Mouse (Mus musculus) midbrain, embryonic 15.5 days (tissue): ENCODE results near the gene Foxp1. TPM values are rescaled to one million over a fixed set of nuclear protein-coding genes. Genes with fewer than 3 reads are reported as not detected.

Experiments
- ATAC-seq: fragments of 200-750 bp; cut with Nextera tagmentation; replicated peaks from 2 replicates; pipeline ENCODE4 v1.8.0; 2017; ENCODE audit warnings: moderate TSS enrichment
- H3K27ac ChIP-seq: fragments of 300-500 bp; sonication (generic); 2 replicates; pipeline ENCODE4 v1.5.1; 2015; ENCODE audit warnings: mild to moderate bottlenecking, inconsistent platforms
- H3K27me3 ChIP-seq: fragments of 300-500 bp; sonication (generic); replicated peaks from 2 replicates; pipeline ENCODE4 v1.6.1; 2015; ENCODE audit warnings: inconsistent platforms
- H3K36me3 ChIP-seq: fragments of 300-500 bp; sonication (generic); replicated peaks from 2 replicates; pipeline ENCODE4 v1.6.1; 2015; ENCODE audit warnings: inconsistent platforms
- H3K4me1 ChIP-seq: fragments of 300-500 bp; sonication (generic); 2 replicates; pipeline ENCODE4 v1.6.1; 2015; ENCODE audit warnings: inconsistent platforms
- H3K4me2 ChIP-seq: fragments of 300-500 bp; sonication (generic); 2 replicates; pipeline ENCODE4 v1.6.1; 2015; ENCODE audit warnings: inconsistent platforms, mild to moderate bottlenecking, moderate library complexity
- H3K4me3 ChIP-seq: fragments of 300-500 bp; sonication (generic); 2 replicates; pipeline ENCODE4 v1.5.1; 2015; ENCODE audit warnings: mild to moderate bottlenecking, inconsistent platforms
- H3K9ac ChIP-seq: fragments of 300-500 bp; sonication (generic); 2 replicates; pipeline ENCODE4 v1.6.1; 2015; ENCODE audit warnings: mild to moderate bottlenecking, inconsistent platforms
- H3K9me3 ChIP-seq: fragments of 300-500 bp; sonication (generic); 2 replicates; pipeline ENCODE4 v1.6.1; 2016; ENCODE audit warnings: inconsistent platforms
- WGBS: fragments of 180-500 bp; shearing (Covaris S2); methylation state at CpG from one replicate; pipeline ENCODE4 v1.1.7; 2015; ENCODE audit warnings: mixed read lengths; 5-methylcytosine and 5-hydroxymethylcytosine counted together
- polyA plus RNA-seq: library from polyadenylated mRNA; unstranded; fragments of >200 nt; fragmentation: Nextera tagmentation; extraction: Ambion mirVana; gene quantifications from 2 replicates; pipeline ENCODE4 v1.2.1, GENCODE M21; 2015

The Foxp1 gene
- polyA plus RNA-seq, 1 experiment from 2014 or later, result 84.1 TPM

DNA sequence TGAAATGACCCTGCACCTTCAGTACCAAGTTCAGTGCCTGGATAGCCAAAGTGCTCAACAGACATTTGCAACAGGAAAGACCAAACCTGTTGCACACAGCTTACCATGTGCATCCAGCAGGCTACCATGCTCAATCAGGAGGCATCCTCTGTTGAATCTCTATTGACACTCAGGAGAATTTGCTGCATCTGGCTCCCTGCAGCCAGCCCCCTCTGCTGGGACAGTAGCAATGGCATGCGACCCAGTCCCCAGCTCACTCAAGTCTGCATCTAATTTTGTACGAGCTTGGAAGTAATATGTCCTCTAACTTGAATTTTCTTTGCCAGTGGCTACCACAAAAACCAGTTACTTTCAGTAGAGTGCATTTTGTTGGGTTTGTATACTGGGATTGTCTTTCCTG is 168.2 kb downstream of the Foxp1 start:
- no peak overlapping the region for H3K27ac ChIP-seq
- H3K36me3 ChIP-seq, result no peaks in the 10 kb centered on the region
- ATAC-seq, result no peak
- no peak overlapping the region for H3K9ac ChIP-seq
- H3K4me1 ChIP-seq, result no peaks in the 10 kb centered on the region
- H3K4me3 ChIP-seq, result no peak overlapping the region
- no peak overlapping the region for H3K4me2 ChIP-seq
- 72% methylated on average over 2 of the region's 2 CpGs for WGBS
- no peaks in the 10 kb centered on the region for H3K9me3 ChIP-seq
- no peaks in the 10 kb centered on the region for H3K27me3 ChIP-seq

DNA sequence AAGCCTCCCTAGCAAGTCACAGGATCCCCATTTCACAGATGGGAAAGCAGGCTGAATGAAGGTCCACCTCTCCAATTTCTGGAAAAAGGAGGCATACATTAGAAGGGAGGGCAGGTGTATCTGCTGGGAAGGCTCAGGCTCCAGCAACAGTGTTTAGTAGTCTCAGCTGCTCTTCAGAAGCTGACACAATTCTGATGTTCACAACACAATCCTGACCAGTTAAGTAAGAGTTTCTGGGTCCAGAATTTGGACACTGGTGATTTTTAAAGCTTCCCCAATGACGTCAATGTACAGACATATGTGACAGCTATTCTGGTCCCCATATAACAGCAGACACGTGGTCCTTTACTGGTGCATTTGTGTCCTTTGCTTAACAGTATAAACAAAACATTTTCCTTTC is 169.1 kb downstream of the Foxp1 start:
- H3K4me1 ChIP-seq, result no peaks in the 10 kb centered on the region
- no peak overlapping the region for H3K4me2 ChIP-seq
- 86% methylated on average over 2 of the region's 2 CpGs for WGBS
- no peaks in the 10 kb centered on the region for H3K9me3 ChIP-seq
- no peaks in the 10 kb centered on the region for H3K36me3 ChIP-seq
- no peaks in the 10 kb centered on the region for H3K27me3 ChIP-seq
- no peak overlapping the region for H3K9ac ChIP-seq
- no peak for ATAC-seq
- no peak overlapping the region for H3K4me3 ChIP-seq
- no peak overlapping the region for H3K27ac ChIP-seq

DNA sequence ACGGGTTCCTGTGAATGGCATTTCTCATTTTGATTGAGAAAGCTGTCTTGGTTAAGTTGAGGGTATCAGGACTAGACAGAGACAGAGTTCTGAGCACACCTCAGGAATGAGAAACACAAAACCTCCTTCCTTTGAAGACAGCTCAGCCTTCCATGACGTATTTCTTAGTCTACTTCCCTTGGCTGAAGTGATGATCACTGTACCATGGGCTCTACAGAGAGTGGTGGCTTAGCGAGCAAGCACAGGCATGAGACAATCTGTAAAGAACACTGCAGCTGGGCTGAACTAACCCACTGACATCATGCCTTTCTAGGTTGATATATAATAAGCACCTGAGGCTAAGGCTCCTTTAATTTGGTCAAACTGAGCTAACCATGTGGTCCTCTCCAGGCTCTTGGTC is 172.0 kb downstream of the Foxp1 start:
- Histone ChIP-seq H3K4me1 (no peaks in the 10 kb centered on the region), H3K9me3 (no peaks in the 10 kb centered on the region), H3K36me3 (no peaks in the 10 kb centered on the region), H3K27ac (no peak overlapping the region), H3K4me3 (no peak overlapping the region), H3K4me2 (no peak overlapping the region), H3K27me3 (no peaks in the 10 kb centered on the region), H3K9ac (no peak overlapping the region)
- ATAC-seq, result no peak
- WGBS, result 91% methylated on average over 3 of the region's 3 CpGs

DNA sequence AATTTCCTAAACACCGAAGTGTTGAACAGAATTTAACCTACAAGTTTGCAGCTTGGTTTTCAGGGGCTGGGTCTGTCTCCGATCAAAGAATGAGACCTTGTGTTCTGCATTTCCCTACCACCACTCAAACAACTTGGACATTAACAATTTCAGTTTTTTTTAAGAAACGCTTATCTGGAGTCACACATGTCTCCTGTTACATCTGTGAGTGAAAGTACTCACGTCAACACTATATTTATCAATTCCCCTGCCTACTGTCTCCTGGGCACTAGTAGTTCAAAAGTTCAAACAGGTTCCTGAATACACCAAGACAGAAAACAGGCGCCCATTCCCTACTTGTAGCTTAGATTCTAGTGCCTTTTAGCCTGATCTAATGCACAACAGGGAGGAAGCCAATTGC is 172.4 kb downstream of the Foxp1 start:
- no peak overlapping the region for H3K4me2 ChIP-seq
- H3K36me3 ChIP-seq, result no peaks in the 10 kb centered on the region
- no peaks in the 10 kb centered on the region for H3K4me1 ChIP-seq
- no peak overlapping the region for H3K4me3 ChIP-seq
- no peak overlapping the region for H3K9ac ChIP-seq
- no peaks in the 10 kb centered on the region for H3K9me3 ChIP-seq
- H3K27ac ChIP-seq, result no peak overlapping the region
- H3K27me3 ChIP-seq, result no peaks in the 10 kb centered on the region
- ATAC-seq, result no peak
- 90% methylated on average over 5 of the region's 5 CpGs for WGBS

DNA sequence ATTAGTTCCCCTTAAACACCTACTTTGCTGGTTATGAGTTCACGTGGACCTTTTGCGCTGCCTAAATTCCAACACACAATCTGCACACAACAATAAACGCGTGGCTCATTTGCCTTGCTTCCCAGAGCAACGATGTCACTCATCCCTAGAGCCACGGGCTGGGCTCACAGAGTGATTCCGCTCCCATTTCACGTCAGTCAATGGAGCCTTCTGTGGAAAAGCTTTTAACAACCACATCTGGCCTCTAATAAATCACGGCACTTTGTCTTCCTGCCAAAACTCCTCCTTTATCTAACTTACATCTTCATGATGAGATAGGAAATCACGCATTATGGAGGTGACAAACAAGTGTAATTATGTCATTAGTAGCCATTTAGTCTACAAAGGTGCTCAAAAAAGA is 174.7 kb downstream of the Foxp1 start:
- ATAC-seq, result no peak

DNA sequence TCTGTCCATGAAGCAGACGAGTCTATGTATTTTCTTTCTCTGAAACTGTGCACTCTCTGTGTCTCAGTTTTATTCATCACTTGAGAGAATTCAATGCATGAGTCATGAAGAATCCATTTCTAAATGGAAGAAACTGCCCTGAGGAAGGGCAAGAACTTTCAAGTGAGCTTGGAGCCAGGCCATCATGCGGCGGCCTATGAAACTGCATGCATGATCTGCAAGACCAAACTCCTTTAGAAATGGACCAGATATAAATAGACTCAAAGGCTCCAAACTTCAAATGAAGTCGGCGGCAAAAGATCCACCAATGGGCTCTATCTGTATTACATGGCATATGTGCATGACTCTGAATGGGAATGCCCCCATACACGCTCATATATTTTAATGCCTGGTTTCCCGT is 177.6 kb downstream of the Foxp1 start:
- no peaks in the 10 kb centered on the region for H3K27me3 ChIP-seq
- no peaks in the 10 kb centered on the region for H3K36me3 ChIP-seq
- ATAC-seq, result no peak
- WGBS, result 97% methylated on average over 7 of the region's 7 CpGs
- H3K4me1 ChIP-seq, result no peaks in the 10 kb centered on the region
- no peak overlapping the region for H3K4me3 ChIP-seq
- no peak overlapping the region for H3K9ac ChIP-seq
- H3K4me2 ChIP-seq, result no peak overlapping the region
- H3K9me3 ChIP-seq, result no peaks in the 10 kb centered on the region
- H3K27ac ChIP-seq, result no peak overlapping the region

More for the DNA sequence above, 174.7 kb downstream of the Foxp1 start:
- no peaks in the 10 kb centered on the region for H3K27me3 ChIP-seq
- H3K4me2 ChIP-seq, result no peak overlapping the region
- WGBS, result 57% methylated on average over 10 of the region's 10 CpGs
- no peak overlapping the region for H3K4me3 ChIP-seq
- H3K9me3 ChIP-seq, result no peaks in the 10 kb centered on the region
- H3K36me3 ChIP-seq, result no peaks in the 10 kb centered on the region
- no peak overlapping the region for H3K9ac ChIP-seq
- no peak overlapping the region for H3K27ac ChIP-seq
- no peaks in the 10 kb centered on the region for H3K4me1 ChIP-seq

DNA sequence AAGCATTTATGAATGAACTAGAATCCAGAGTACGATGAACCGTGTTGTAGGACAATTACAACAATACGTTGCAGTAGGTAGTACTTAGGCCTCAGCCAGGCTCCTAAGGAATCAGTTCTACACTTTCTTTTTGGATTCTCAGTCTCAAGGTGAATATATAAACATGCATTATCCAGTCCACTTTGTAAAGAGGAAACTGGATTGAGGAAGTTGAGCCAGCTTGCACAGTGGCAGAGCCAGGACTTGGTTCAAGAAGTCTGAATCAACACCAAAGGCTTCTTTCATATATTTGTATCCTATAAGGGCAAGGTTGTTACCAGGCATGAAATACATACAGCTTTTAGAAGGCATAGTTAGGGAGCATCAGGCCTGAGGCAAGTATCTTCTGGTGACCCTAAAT is 178.2 kb downstream of the Foxp1 start:
- Histone ChIP-seq H3K36me3 (no peaks in the 10 kb centered on the region), H3K9ac (no peak overlapping the region), H3K27me3 (no peaks in the 10 kb centered on the region), H3K9me3 (no peaks in the 10 kb centered on the region), H3K27ac (no peak overlapping the region), H3K4me2 (no peak overlapping the region), H3K4me1 (peaks cover 2% of the 10 kb centered on the region), H3K4me3 (no peak overlapping the region)
- ATAC-seq, result no peak
- WGBS, result 96% methylated on average over 3 of the region's 3 CpGs

DNA sequence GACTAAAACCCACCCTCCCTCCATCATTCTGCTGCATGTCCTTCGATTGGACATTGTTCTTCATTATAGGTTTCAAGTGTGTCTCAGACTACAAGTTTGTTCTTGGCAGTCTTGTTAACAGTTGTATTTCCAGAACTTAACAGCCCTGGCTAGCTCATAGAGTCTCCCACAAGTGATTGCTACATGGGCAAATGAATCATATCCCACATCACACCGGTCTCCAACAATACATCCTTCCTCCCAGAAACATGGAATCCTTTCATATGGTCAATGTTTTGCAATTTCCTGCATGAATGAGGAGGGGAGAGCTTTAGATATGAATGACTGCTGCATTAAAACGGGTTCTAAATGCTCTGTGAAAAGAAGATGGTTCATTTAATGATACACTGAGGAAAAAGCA is 178.7 kb downstream of the Foxp1 start:
- Histone ChIP-seq H3K9me3 (no peaks in the 10 kb centered on the region), H3K4me3 (no peak overlapping the region), H3K27me3 (no peaks in the 10 kb centered on the region), H3K9ac (no peak overlapping the region), H3K4me2 (no peak overlapping the region), H3K4me1 (peaks cover 6% of the 10 kb centered on the region), H3K27ac (no peak overlapping the region), H3K36me3 (no peaks in the 10 kb centered on the region)
- ATAC-seq, result no peak
- 89% methylated on average over 3 of the region's 3 CpGs for WGBS

DNA sequence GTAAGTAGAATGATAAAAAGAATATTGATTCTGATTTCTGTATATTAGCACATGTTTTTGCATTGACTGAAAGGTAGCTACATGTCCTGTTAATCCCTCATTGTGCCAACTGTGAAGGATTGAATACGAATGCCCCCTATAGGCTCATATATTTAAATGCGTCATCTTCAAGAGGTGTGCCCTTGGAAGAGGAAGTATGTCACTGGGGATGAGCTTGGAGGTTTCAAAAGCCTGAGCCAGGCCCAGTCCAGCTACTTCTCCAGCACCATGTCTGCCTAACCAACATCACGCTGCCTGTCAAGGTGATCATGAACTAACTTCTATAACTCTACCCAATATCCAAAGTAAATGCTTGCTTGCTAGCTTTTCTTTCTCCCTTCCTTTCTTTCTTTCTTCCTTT is 180.1 kb downstream of the Foxp1 start:
- H3K4me2 ChIP-seq, result no peak overlapping the region
- no peak overlapping the region for H3K4me3 ChIP-seq
- peaks cover 6% of the 10 kb centered on the region for H3K4me1 ChIP-seq
- H3K36me3 ChIP-seq, result no peaks in the 10 kb centered on the region
- no peak overlapping the region for H3K9ac ChIP-seq
- no peak for ATAC-seq
- no peaks in the 10 kb centered on the region for H3K9me3 ChIP-seq
- no peaks in the 10 kb centered on the region for H3K27me3 ChIP-seq
- 93% methylated on average over 3 of the region's 3 CpGs for WGBS
- H3K27ac ChIP-seq, result no peak overlapping the region

DNA sequence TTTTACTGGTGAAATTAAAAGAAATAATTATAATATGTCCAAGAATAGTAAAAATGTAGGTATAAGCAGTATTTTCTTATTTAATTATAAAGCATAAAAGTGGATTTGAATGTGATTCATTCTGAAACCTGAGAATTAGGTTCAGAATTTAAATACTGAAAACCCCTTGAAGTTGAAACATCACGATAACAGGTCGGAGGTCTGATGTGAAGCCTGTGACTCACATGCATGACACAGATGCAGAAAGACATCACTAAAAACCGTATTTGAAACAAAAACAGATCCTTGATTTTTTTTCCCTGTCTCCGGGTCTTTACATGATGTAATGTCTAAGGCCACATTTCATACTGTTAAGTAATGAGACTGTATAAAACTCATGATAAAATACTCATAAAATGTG is 181.6 kb downstream of the Foxp1 start:
- H3K36me3 ChIP-seq, result no peaks in the 10 kb centered on the region
- no peaks in the 10 kb centered on the region for H3K27me3 ChIP-seq
- no peak overlapping the region for H3K4me3 ChIP-seq
- ATAC-seq, result no peak
- H3K9me3 ChIP-seq, result no peaks in the 10 kb centered on the region
- no peak overlapping the region for H3K27ac ChIP-seq
- H3K4me1 ChIP-seq, result peaks cover 6% of the 10 kb centered on the region
- no peak overlapping the region for H3K4me2 ChIP-seq
- H3K9ac ChIP-seq, result no peak overlapping the region
- WGBS, result 78% methylated on average over 4 of the region's 4 CpGs

DNA sequence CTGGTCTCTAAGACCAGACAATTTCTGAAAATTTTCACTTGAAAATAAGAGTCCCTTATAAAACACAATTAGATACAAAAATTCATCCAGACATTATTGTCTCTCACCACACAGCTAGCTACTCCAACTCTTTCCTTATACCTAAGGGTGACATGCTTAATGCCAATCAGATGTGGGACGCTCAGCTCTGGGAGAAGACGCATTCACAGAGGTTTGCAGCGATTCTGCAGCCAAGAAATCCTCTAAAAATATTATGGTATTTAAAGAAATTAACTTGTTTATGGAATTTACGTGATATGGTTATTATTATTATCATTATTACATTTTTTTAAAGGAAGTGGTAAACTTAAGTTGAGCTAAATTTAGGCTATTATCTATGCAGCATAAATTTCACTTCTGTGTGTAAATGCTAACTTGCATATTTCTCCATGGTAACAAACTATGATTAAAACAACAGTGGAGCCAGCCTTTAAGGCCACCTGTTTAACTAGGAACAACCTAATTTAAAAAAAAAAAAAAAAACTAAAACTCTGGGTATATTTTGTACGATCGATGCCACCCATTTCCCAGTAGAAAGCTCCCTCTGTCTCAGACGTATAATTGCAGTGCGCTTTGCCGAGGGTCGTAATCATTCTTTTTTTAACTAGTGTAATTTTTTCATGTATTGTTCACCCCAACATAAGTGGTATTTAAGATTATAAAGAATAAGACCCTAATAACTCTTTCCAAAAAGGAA is 182.4 kb downstream of the Foxp1 start:
- Histone ChIP-seq H3K36me3 (no peaks in the 10 kb centered on the region), H3K27me3 (no peaks in the 10 kb centered on the region), H3K9ac (no peak overlapping the region), H3K27ac (no peak overlapping the region), H3K4me2 (no peak overlapping the region), H3K4me3 (no peak overlapping the region), H3K4me1 (peaks cover 6% of the 10 kb centered on the region), H3K9me3 (no peaks in the 10 kb centered on the region)
- WGBS, result 85% methylated on average over 10 of the region's 10 CpGs
- ATAC-seq, result no peak

DNA sequence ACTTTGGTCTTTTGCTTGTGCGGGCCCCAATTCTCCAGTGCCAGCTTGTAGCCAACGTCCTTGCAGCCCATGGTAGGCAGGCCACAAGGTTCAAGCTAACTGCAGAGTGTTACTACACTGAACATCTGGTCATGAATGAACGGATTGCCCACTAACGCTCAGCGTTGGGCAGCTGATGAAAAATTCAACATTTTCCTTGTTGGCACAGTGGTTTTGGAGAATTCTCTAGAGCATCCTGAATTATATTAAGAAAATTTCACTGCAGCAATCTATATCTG is 183.2 kb downstream of the Foxp1 start:
- WGBS, result 52% methylated on average over 5 of the region's 5 CpGs

DNA sequence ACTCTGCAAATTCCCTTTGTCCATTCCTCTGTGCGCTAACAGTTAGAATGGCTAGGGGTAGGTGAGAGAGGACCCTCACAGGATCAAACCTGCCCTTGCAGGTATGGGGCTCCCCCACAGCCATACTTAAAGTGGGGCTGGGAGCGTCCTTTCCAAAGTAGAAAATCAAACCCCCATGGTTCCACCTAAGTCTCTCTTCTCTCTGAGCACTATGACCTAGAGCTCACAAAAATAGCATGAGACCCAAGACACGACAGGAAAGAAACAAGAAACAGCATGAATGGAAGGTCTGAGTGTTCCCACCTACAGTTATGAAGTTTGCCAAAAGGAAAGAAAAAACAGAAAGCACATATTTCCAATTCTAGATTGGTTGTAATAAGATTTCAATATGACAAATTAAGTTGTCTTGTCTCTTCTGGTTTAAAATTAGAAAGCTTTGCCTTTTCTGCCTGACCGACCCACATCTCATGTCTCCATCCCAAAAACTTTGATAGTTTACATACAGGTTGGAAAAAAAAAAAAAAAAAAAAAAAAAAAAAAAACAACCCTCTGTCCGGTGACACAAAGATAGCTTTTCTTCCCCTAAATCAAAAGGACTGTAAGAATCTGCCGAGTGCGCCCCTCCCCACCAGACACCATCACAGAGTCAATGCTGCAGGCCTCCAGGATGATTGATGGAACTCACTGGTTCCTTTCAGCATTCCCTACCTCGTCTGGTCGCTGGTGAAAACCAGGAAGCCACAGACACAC is 183.8 kb downstream of the Foxp1 start:
- ATAC-seq, result no peak
- no peak overlapping the region for H3K4me2 ChIP-seq
- no peaks in the 10 kb centered on the region for H3K27me3 ChIP-seq
- WGBS, result 63% methylated on average over 9 of the region's 9 CpGs
- H3K36me3 ChIP-seq, result no peaks in the 10 kb centered on the region
- H3K9me3 ChIP-seq, result no peaks in the 10 kb centered on the region
- no peak overlapping the region for H3K9ac ChIP-seq
- peaks cover 6% of the 10 kb centered on the region for H3K4me1 ChIP-seq
- H3K27ac ChIP-seq, result no peak overlapping the region
- H3K4me3 ChIP-seq, result no peak overlapping the region

More for the DNA sequence above, 183.2 kb downstream of the Foxp1 start:
- no peaks in the 10 kb centered on the region for H3K27me3 ChIP-seq
- H3K27ac ChIP-seq, result no peak overlapping the region
- peaks cover 6% of the 10 kb centered on the region for H3K4me1 ChIP-seq
- no peak overlapping the region for H3K4me3 ChIP-seq
- no peaks in the 10 kb centered on the region for H3K9me3 ChIP-seq
- ATAC-seq, result no peak
- no peaks in the 10 kb centered on the region for H3K36me3 ChIP-seq
- H3K9ac ChIP-seq, result no peak overlapping the region
- H3K4me2 ChIP-seq, result no peak overlapping the region
